Mouse (Mus musculus) cortical plate, adult 2 months (tissue): Measurements from ENCODE around the gene Cldn3. TPM values are rescaled to one million over a fixed set of nuclear protein-coding genes. Genes with fewer than 3 reads are reported as not detected.

ENCODE experiments used
- H3K27ac ChIP-seq: fragments of 200-500 bp; 2 replicates; pipeline ENCODE4 v1.5.1; 2012; ENCODE audit warnings: low read length, control low read depth, inconsistent platforms; ENCODE audit not compliant: insufficient read depth
- H3K4me1 ChIP-seq: fragments of 200-500 bp; 2 replicates; pipeline ENCODE4 v1.6.1; 2011; ENCODE audit warnings: low read length; ENCODE audit not compliant: control insufficient read depth, insufficient read depth
- H3K4me3 ChIP-seq: fragments of 200-500 bp; 2 replicates; pipeline ENCODE4 v1.5.1; 2011; ENCODE audit warnings: mild to moderate bottlenecking, low read length, control low read depth; ENCODE audit not compliant: insufficient read depth
- CTCF ChIP-seq: fragments of 200-500 bp; IDR thresholded peaks from 2 replicates; pipeline ENCODE4 v1.5.1; 2011; ENCODE audit warnings: mild to moderate bottlenecking, control low read depth, low read length; ENCODE audit not compliant: insufficient read depth; ENCODE audit errors: extremely low read depth
- POLR2A ChIP-seq: fragments of 200-500 bp; IDR thresholded peaks from 2 replicates; pipeline ENCODE4 v1.6.1; 2011; ENCODE audit warnings: mild to moderate bottlenecking, low read length, control low read depth; ENCODE audit not compliant: insufficient read depth; ENCODE audit errors: extremely low read depth
- polyA plus RNA-seq: library from polyadenylated mRNA; depleted of rRNA; stranded (reverse); fragments of >200 nt; gene quantifications from 2 replicates; pipeline ENCODE4 v1.2.3, GENCODE M21; 2012

Gene Cldn3
- polyA plus RNA-seq, 1 experiment = 0.21 TPM

DNA sequence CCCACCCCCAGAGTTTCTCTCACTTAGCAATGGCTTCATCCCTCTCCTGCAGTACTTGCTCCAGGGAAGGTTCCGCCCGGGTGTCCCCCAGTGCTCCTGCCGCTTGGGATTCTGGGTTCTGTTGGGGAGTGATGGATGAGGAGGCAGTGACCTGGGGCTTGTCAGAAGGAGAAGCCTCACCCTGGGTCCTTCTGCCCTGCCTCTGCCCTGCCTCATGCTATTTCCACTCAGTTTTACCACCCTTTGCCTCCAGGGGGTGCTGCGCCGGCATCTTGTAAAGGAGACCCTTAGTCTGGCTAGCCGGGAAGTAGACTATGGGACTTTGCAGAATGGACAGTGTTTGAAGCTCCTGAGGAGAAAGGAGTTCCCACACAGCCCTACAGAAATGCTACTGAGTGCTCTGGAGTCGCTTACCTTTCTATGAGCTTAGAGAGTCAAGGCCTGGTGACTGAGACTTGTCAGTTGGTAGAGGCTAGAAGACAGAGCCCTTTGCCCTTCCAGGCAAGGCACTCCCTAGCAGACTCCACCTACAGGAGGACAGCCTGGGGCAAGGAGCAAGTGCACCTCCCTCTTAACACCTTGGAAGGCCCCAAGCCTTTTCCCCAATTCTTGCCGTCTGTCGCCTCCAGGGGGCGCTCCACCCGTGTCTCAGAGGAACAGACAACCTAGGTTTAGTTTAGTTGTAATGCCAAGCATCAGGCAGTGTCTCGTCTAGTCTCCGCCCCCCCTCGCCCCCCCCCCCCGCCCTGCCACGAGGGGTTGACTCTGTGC is 26.8 kb downstream of the Cldn3 start:
- H3K4me3 ChIP-seq = no peak overlapping the region
- peak; percentile 63 for TF ChIP-seq CTCF
- TF ChIP-seq POLR2A = no peak
- peaks cover 1% of the 10 kb centered on the region; the same call in 1 of the 2 replicates for H3K4me1 ChIP-seq
- H3K27ac ChIP-seq = no peak overlapping the region

DNA sequence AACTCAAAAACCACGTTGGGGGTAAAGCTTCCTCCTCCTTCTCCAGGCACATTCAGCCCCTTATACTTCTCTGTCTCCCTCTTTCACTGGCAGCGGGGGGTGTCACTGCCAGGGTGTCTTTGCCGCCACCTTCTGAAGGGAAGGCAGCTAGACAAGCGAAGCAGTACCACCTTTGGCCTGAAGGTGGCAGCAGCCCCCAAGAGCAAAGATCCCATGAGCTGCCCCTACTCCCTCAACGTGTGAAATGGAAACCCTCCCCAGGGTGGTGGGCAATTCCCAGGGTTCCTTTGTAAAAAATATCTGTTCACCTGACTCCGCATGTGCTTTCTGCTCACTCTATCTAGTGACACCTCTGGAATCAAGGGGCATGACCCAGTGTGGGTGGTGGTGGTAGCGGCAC is 29.5 kb downstream of the Cldn3 start:
- no peak for TF ChIP-seq POLR2A
- TF ChIP-seq CTCF = peak; percentile 98
- Histone ChIP-seq H3K4me1 (no peaks in the 10 kb centered on the region), H3K27ac (no peak overlapping the region), H3K4me3 (no peak overlapping the region)

DNA sequence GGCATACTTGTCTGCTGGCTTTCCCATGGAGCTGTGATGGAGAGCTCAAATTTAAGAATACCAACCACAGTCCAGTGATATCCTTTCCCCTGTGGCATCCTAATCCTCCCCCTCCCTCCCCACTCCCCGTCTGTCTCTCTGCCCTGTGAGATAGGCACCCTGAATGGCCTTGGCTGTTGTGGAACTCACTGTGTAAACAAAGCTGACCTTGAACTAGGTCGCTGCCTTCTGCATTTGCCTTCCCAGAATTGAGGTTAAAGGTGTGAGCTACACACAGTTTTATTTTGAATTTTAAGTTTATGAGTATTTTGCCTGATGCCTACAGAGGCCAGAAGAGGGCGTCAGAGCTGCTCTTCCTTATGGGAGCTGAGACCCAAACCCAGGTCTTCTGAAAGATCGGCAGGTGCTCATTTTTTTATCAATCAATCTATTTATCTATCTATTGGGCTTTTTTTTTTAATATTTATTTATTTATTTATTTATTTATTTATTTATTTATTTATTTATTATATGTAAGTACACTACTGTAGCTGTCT is 30.3 kb downstream of the Cldn3 start:
- no peak overlapping the region for H3K27ac ChIP-seq
- TF ChIP-seq CTCF (peak; percentile 17; the same call in 1 of the 2 replicates), POLR2A (no peak)
- H3K4me1 ChIP-seq = no peaks in the 10 kb centered on the region
- H3K4me3 ChIP-seq = no peak overlapping the region

DNA sequence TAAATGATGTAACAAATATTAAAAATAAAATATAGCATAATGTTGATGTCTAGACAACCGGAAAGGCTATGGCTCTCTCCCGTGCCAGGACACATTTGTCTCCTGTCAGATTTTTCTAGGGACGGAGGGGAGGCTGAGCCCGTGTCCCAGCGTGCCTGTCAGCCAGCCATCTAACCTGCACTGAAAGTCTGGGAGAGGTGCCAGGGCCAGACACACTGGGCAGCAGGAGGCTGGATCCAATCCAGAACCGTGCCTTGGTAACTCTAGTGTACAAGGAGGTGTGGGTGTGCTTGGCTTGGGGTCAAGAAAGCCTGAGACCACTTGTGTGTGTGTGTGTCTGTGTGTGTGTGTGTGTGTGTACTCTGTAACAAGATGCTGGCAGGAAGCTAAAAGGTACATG is 35.8 kb downstream of the Cldn3 start:
- H3K4me3 ChIP-seq = no peak overlapping the region
- H3K27ac ChIP-seq = no peak overlapping the region
- H3K4me1 ChIP-seq = peaks cover 3% of the 10 kb centered on the region
- TF ChIP-seq POLR2A = no peak

DNA sequence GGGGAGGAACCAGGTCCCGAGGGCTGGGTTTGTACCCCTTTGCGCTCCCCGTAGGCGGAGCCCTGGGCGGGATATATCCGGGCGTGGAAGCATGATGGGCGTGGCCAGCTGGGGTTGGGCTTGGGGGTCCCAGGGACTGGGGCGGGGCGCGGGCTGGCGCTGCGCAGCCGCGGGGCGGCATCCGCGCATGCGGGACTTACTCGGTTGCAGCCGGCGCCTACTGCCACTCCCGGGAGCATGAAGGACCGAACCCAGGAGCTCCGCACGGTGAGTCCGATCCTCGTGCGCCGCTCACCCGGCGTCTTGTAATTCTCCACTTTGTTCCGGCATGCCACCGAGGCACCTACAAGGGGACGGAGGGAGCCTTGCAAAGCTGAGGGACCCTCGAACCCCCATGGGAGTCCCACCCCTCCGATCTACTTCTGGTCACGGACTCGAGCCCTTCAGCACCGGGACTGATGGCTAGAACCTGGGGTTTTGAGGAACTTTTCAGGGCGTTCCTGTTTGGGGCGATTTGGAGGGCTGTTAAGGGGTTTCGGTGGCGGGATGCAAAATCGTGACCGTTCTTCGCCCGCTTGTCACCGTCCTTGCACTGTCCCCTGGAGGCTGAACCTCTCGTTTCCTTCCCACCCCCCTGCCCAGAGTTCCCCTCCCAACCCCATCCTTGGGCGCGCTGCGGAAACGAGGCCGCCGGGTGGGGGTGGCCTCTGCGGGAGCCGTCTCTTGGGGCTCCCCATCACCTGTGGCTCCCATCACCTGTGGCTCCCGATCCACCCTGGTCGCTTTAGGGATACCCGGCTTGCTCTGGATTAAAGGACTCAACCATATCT is 37.5 kb downstream of the Cldn3 start, which contains the start of gene Stx1a:
Gene Stx1a (plus strand): TSS at position 139 of the 830 bp plus-strand sequence.
- Histone ChIP-seq H3K4me3 (peak within 1 kb of the TSS; percentile 87), H3K27ac (no peak within 1 kb of the TSS), H3K4me1 (peaks cover 5% of the 10 kb centered on the region)
- no peak for TF ChIP-seq CTCF
- TF ChIP-seq POLR2A = peak; percentile 80; the same call in 1 of the 2 replicates

DNA sequence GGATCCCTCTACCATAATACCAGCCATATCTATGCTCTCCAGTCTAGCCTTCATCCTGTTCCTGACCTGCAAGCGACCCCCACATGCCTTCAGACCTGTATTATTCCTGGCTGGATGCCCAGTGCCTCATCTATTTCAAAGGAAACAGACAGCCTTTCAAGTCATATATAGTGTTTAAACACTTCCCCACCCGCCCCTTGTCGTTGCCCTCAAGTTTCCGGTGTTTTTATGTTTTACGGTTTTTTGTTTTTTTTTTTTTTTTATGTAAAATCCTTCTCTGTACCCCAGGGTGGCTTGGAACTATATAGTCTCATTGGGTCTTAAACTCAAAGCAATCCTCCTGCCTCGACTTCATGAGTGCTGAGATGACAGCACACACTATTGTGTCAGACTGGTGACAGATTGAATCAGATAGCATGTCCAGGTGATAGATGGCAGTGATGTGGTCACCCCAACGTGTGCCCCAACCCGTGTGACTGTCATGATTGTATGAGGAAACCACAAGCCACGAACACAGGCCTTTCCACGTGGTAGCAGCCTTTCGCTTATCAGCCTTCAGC is 38.7 kb downstream of the Cldn3 start:
- peak overlapping the region; percentile 87 for H3K4me3 ChIP-seq
- no peak overlapping the region for H3K27ac ChIP-seq
- TF ChIP-seq POLR2A (no peak), CTCF (no peak)
- peaks cover 9% of the 10 kb centered on the region for H3K4me1 ChIP-seq

DNA sequence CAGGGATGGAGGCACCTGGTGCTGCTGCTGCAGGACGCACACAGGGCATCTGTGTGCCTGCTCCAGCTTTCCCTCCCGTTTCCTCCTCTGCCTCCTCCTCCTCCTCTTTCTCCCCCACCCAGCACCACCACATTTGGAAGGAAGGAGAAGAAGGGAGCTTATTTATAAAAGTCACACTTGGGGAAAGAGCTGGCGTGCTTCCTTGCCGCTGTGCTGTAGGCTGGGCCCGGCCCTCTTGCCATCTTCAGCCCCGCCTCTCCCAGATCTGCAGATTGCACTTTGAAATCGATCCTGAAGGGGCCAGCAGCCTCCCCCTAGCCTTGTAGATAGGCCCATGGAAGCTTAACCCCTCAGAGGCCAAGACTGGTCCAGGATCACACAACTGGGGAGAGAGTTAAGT is 39.9 kb downstream of the Cldn3 start:
- Histone ChIP-seq H3K27ac (peak overlapping the region; percentile 67), H3K4me1 (peaks cover 9% of the 10 kb centered on the region), H3K4me3 (peak overlapping the region; percentile 87)
- TF ChIP-seq POLR2A (peak; percentile 49; the same call in 1 of the 2 replicates), CTCF (no peak)

DNA sequence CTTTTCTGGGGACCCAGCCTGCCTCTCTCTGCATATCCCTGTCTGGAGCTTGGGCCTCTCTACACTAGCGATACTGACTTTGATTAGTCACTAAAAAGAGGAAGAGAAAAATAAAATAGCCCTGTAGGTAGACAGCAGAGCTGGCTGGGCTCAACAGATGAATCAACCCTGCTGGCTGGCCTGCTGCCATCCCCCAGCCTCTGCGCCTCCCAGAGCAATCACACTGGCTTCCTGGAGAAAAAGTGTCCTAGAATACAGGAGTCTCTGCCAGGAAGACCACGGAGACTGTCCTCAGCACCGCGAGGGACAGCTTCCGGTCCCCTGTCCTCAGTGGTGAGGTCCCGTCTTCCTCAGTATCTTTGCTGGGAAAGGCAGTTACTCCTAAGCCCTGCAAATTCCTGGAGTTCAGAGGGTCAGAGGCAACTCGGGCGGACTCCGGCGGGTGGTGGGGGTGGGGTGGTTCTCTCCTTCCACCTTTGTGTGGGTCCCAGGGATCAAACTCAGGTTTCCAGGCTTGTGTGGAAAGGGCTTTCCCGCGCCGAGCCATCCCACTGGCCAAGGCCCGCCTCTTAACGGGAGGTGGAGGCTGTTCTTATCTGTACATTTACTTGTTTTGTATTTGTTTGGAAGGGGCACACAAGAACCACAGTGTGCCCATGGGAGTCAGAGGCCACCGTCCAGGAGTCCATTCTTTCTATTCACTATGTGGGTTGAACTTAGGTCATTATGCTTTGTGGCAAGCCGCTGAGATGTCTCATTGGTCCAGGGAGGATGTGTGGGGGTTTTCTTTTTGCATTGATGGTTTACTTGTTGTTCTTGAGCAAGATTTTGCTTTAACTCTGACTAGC is 43.2 kb downstream of the Cldn3 start:
- Histone ChIP-seq H3K27ac (no peak overlapping the region), H3K4me1 (peaks cover 9% of the 10 kb centered on the region), H3K4me3 (peak overlapping the region; percentile 3; the same call in 1 of the 2 replicates)
- TF ChIP-seq CTCF (no peak), POLR2A (no peak)
